ENCODE assay signal across 23 mouse cellular contexts in the genomic region with DNA sequence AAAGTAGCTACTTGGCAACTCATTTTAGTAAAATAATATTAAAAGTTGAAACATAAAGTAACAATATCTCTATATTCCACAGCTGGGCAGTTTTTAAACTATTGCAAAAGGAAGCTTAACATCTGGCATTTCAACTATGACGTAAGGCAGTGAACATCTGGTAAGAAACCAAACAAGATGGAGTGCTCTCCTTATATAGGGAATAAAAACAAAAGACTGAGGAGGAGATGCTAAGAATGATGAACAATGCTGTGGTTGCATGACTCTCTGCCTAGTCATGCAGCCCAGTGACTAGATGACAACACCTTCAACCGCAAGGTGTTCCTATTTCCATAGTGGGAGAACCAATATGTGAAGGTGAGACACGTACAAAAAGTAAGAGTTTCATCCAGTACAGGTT.
DNase-seq lines count a peak whose midpoint lies in the region; ATAC-seq and TF ChIP-seq lines count a peak whose summit lies in the region.
"Had no signal": no experiment of that assay in that cellular context is flagged by ENCODE, and none has a peak within 500 bp of the region (broad histone marks: within the 10 kb centered on the region; RNA-seq: fewer than 3 reads in every experiment).

No protein-coding gene starts in this region.

- no peak for TF ChIP-seq CTCF in lung, embryonic 14.5 days (IDR thresholded peaks at IDR 0.05; ENCODE audit: low read depth)

- H3K9me3 ChIP-seq in lung, embryonic 14.5 days (ENCODE audit: low read depth, low read length): no peaks in the 10 kb centered on the region
- H3K9me3 ChIP-seq: embryonic facial prominence, embryonic 10.5 days; embryonic facial prominence, embryonic 12.5 days; forebrain, embryonic 13.5 days; forebrain, embryonic 15.5 days; G1E had no signal

- H3K27ac ChIP-seq in lung, embryonic 14.5 days (ENCODE audit: low read depth): no peak overlapping the region
- H3K27ac ChIP-seq: embryonic facial prominence, embryonic 10.5 days; embryonic facial prominence, embryonic 12.5 days; forebrain, embryonic 13.5 days; forebrain, embryonic 15.5 days had no signal

- no peak for ATAC-seq in lung, embryonic 14.5 days (ENCODE audit: insufficient read depth)
- no peak for ATAC-seq in erythroblast, adult 5-6 weeks (replicated peaks; ENCODE audit: low FRiP score, poor library complexity, severe bottlenecking)
- ATAC-seq: CD4-positive, CD25-positive, alpha-beta regulatory T cell, adult 4 months; forebrain, embryonic 13.5 days; forebrain, embryonic 15.5 days; forebrain, postnatal 0 days had no signal

- WGBS in lung, embryonic 14.5 days: 72% methylated on average over 3 of the region's 3 CpGs

- DNase-seq in lung, embryonic 14.5 days: peak; percentile 29
- DNase-seq in lung, postnatal 4 days: no peak
- peak; percentile 64 for DNase-seq in NIH3T3 (ENCODE audit: low read depth)
- no peak for DNase-seq in embryo, embryonic 11 days
- DNase-seq: adrenal gland, adult 2 months; adrenal gland, postnatal 10 days; adrenal gland, postnatal 25 days; cerebellum, adult 11 months; cerebellum, adult 18-20 months; cerebellum, adult 8-10 months; cerebellum, adult 9-11 months; cerebellum, postnatal 14 days; cerebellum, postnatal 36 days; forebrain, postnatal 0 days had no signal

- H3K4me3 ChIP-seq in lung, embryonic 14.5 days (ENCODE audit: low read depth, low read length): no peak overlapping the region
- H3K4me3 ChIP-seq in myocyte: no peak overlapping the region
- H3K4me3 ChIP-seq: embryonic facial prominence, embryonic 10.5 days; embryonic facial prominence, embryonic 12.5 days; forebrain, embryonic 13.5 days; forebrain, embryonic 15.5 days had no signal

- H3K9ac ChIP-seq in lung, embryonic 14.5 days: no peak overlapping the region
- H3K9ac ChIP-seq: embryonic facial prominence, embryonic 12.5 days; forebrain, embryonic 13.5 days; forebrain, embryonic 15.5 days; forebrain, postnatal 0 days had no signal

- no peak overlapping the region for H3ac ChIP-seq in myocyte (ENCODE audit: control insufficient read depth, insufficient read length)

- no peaks in the 10 kb centered on the region for H3K79me2 ChIP-seq in myocyte (ENCODE audit: control insufficient read depth, insufficient read depth)

- no peaks in the 10 kb centered on the region for H3K27me3 ChIP-seq in lung, embryonic 14.5 days (ENCODE audit: insufficient read depth, low read length)
- no peaks in the 10 kb centered on the region for H3K27me3 ChIP-seq in myocyte (ENCODE audit: control insufficient read depth, insufficient read depth, insufficient read length)
- H3K27me3 ChIP-seq: CH12.LX; embryonic facial prominence, embryonic 12.5 days; forebrain, embryonic 13.5 days; forebrain, embryonic 15.5 days had no signal

- no peaks in the 10 kb centered on the region for H3K4me1 ChIP-seq in lung, embryonic 14.5 days (ENCODE audit: insufficient read depth)
- H3K4me1 ChIP-seq: embryonic facial prominence, embryonic 10.5 days; embryonic facial prominence, embryonic 12.5 days; forebrain, embryonic 13.5 days; forebrain, embryonic 15.5 days had no signal

- no peak overlapping the region for H3K4me2 ChIP-seq in lung, embryonic 14.5 days
- H3K4me2 ChIP-seq in myocyte (ENCODE audit: low read depth): peak overlapping the region; percentile 12
- H3K4me2 ChIP-seq: embryonic facial prominence, embryonic 12.5 days; forebrain, embryonic 13.5 days; forebrain, embryonic 15.5 days had no signal

- no peaks in the 10 kb centered on the region for H3K36me3 ChIP-seq in lung, embryonic 14.5 days (ENCODE audit: insufficient read depth)
- H3K36me3 ChIP-seq in myocyte (ENCODE audit: control insufficient read depth, insufficient read depth): no peaks in the 10 kb centered on the region
- H3K36me3 ChIP-seq: embryonic facial prominence, embryonic 10.5 days; embryonic facial prominence, embryonic 12.5 days; forebrain, embryonic 15.5 days; G1E had no signal

- no peak for TF ChIP-seq POLR2A in myocyte (IDR thresholded peaks at IDR 0.05; ENCODE audit: insufficient read length, low read depth)

TF ChIP-seq in myocyte, 11 proteins besides CTCF, POLR2A, EP300 and RAD21:
- TF ChIP-seq MYOD1 (IDR thresholded peaks at IDR 0.05; ENCODE audit: control insufficient read depth in 1 of 3, insufficient read length in 2 of 3, low read depth in 2 of 3) (no peak), CEBPB (IDR thresholded peaks at IDR 0.05; ENCODE audit: insufficient read depth, poor library complexity, severe bottlenecking) (peak; percentile 68; the same call in 1 of the 2 replicates)

Comparison
In these comparisons a context has a peak if more than half of its experiments do, and no peak if none do; other contexts are left out.
1. DNase-seq: peak in lung, embryonic 14.5 days (single experiment) and NIH3T3 (single experiment); none in lung, postnatal 4 days (0 of 2) and embryo, embryonic 11 days (single experiment).